Mouse (Mus musculus) midbrain, postnatal 0 days (tissue): ENCODE measurements around the gene Ndufb7. TPM values are rescaled to one million over a fixed set of nuclear protein-coding genes. Genes with fewer than 3 reads are reported as not detected.
A peak's percentile ranks its signal among the peaks of the same experiment; 100 is the strongest.
"Not testable (repeated sequence)": the region's sequence is repeated elsewhere in the genome, so short reads cannot be mapped to it uniquely, and the experiment has no call there.

Experiments
- ATAC-seq: fragments of 200-750 bp; cut with Nextera tagmentation; 2 replicates; pipeline ENCODE4 v1.8.0; 2017; ENCODE audit warnings: moderate number of reproducible peaks, mild to moderate bottlenecking, moderate TSS enrichment, moderate library complexity; ENCODE audit not compliant: low FRiP score
- DNase-seq: peaks from one replicate; pipeline ENCODE4 v3.0.0-alpha.2; 2015; ENCODE audit warnings: low spot score
- H3K27ac ChIP-seq: fragments of 300-500 bp; sonication (generic); 2 replicates; pipeline ENCODE4 v1.5.1; 2014; ENCODE audit warnings: low read depth, mild to moderate bottlenecking, low read length, mixed read lengths
- H3K27me3 ChIP-seq: fragments of 300-500 bp; sonication (generic); 2 replicates; pipeline ENCODE4 v1.6.1; 2014; ENCODE audit warnings: low read length, control low read depth, mixed read lengths; ENCODE audit not compliant: insufficient read depth
- H3K36me3 ChIP-seq: fragments of 300-500 bp; sonication (generic); 2 replicates; pipeline ENCODE4 v1.6.1; 2014; ENCODE audit warnings: low read length, control low read depth, mixed read lengths; ENCODE audit not compliant: insufficient read depth
- H3K4me1 ChIP-seq: fragments of 300-500 bp; sonication (generic); 2 replicates; pipeline ENCODE4 v1.6.1; 2014; ENCODE audit warnings: mild to moderate bottlenecking, control low read depth, antibody characterized with exemption, low read length, mixed read lengths; ENCODE audit not compliant: insufficient read depth
- H3K4me2 ChIP-seq: fragments of 300-500 bp; sonication (generic); 2 replicates; pipeline ENCODE4 v1.6.1; 2014; ENCODE audit warnings: low read depth, mild to moderate bottlenecking, low read length, mixed read lengths; ENCODE audit not compliant: poor library complexity, severe bottlenecking
- H3K4me3 ChIP-seq: fragments of 300-500 bp; sonication (generic); 2 replicates; pipeline ENCODE4 v1.5.1; 2014; ENCODE audit warnings: low read depth, mild to moderate bottlenecking, low read length, moderate library complexity
- H3K9ac ChIP-seq: fragments of 300-500 bp; sonication (generic); replicated peaks from 2 replicates; pipeline ENCODE4 v1.6.1; 2014; ENCODE audit warnings: mild to moderate bottlenecking, low read length, moderate library complexity, mixed read lengths; ENCODE audit not compliant: poor library complexity, severe bottlenecking
- H3K9me3 ChIP-seq: fragments of 300-500 bp; sonication (generic); 2 replicates; pipeline ENCODE4 v1.6.1; 2016; ENCODE audit warnings: low read length, control low read depth
- CTCF ChIP-seq: IDR thresholded peaks from 2 replicates; pipeline ENCODE4 v1.5.1; 2016; ENCODE audit warnings: antibody characterized with exemption, mild to moderate bottlenecking
- WGBS: fragments of 180-500 bp; shearing (Covaris S2); extraction: QIAGEN DNeasy Blood & Tissue Kit; methylation state at CpG from one replicate; pipeline ENCODE4 v1.1.7; 2014; 5-methylcytosine and 5-hydroxymethylcytosine counted together
- polyA plus RNA-seq: library from polyadenylated mRNA; unstranded; fragments of >200 nt; fragmentation: Nextera tagmentation; extraction: Ambion mirVana; gene quantifications from 2 replicates; pipeline ENCODE4 v1.2.1, GENCODE M21; 2015
- total RNA-seq: library from RNA; depleted of rRNA; stranded (reverse); fragments of >200 nt; gene quantifications from 2 replicates; pipeline ENCODE4 v1.2.3, GENCODE M21; 2014

Gene Ndufb7
- total and polyA plus RNA-seq, 2 experiments from 2014 or later: 151 to 396 TPM

GRCm38 (mm10) chr8:83569165-83569564, 2.7 kb downstream of the Ndufb7 start:
- no peak for TF ChIP-seq CTCF
- H3K4me2 ChIP-seq: no peak overlapping the region
- H3K9me3 ChIP-seq: no peaks in the 10 kb centered on the region
- H3K36me3 ChIP-seq: peaks cover 41% of the 10 kb centered on the region
- H3K9ac ChIP-seq: no peak overlapping the region
- no peaks in the 10 kb centered on the region for H3K27me3 ChIP-seq
- no peak for ATAC-seq
- H3K4me1 ChIP-seq: peaks cover 9% of the 10 kb centered on the region; the same call in 1 of the 2 replicates
- DNase-seq: no peak
- no peak overlapping the region for H3K27ac ChIP-seq
- H3K4me3 ChIP-seq: no peak overlapping the region
- 81% methylated on average over 4 of the region's 4 CpGs for WGBS

GRCm38 (mm10) chr8:83570272-83571000, 4.0 kb downstream of the Ndufb7 start:
- H3K4me2 ChIP-seq: no peak overlapping the region
- H3K27me3 ChIP-seq: no peaks in the 10 kb centered on the region
- peaks cover 41% of the 10 kb centered on the region for H3K36me3 ChIP-seq
- no peak overlapping the region for H3K4me3 ChIP-seq
- ATAC-seq: no peak
- TF ChIP-seq CTCF: no peak
- H3K4me1 ChIP-seq: peaks cover 9% of the 10 kb centered on the region; the same call in 1 of the 2 replicates
- H3K9ac ChIP-seq: no peak overlapping the region
- H3K27ac ChIP-seq: no peak overlapping the region
- H3K9me3 ChIP-seq: no peaks in the 10 kb centered on the region
- DNase-seq: no peak
- WGBS: 90% methylated on average over 15 of the region's 15 CpGs

- not testable (repeated sequence) for H3K9ac ChIP-seq, ATAC-seq, H3K4me3 ChIP-seq, H3K9me3 ChIP-seq, H3K27ac ChIP-seq, H3K4me2 ChIP-seq, DNase-seq, H3K27me3 ChIP-seq
- 94% methylated on average over 7 of the region's 7 CpGs for WGBS
- H3K36me3 ChIP-seq: peaks cover 41% of the 10 kb centered on the region
- H3K4me1 ChIP-seq: peaks cover 11% of the 10 kb centered on the region; the same call in 1 of the 2 replicates
Observed at GRCm38 (mm10) chr8:83571001-83571340, 4.5 kb downstream of the Ndufb7 start.

GRCm38 (mm10) chr8:83571791-83572190, 5.3 kb downstream of the Ndufb7 start:
- H3K9me3 ChIP-seq: no peaks in the 10 kb centered on the region
- peaks cover 41% of the 10 kb centered on the region for H3K36me3 ChIP-seq
- WGBS: 91% methylated on average over 10 of the region's 10 CpGs
- no peaks in the 10 kb centered on the region for H3K27me3 ChIP-seq
- H3K4me2 ChIP-seq: no peak overlapping the region
- no peak for ATAC-seq
- H3K9ac ChIP-seq: no peak overlapping the region
- no peak overlapping the region for H3K4me3 ChIP-seq
- DNase-seq: no peak
- no peak for TF ChIP-seq CTCF
- no peak overlapping the region for H3K27ac ChIP-seq
- peaks cover 12% of the 10 kb centered on the region; the same call in 1 of the 2 replicates for H3K4me1 ChIP-seq

- Histone ChIP-seq H3K36me3 (peaks cover 41% of the 10 kb centered on the region), H3K4me1 (peaks cover 12% of the 10 kb centered on the region; the same call in 1 of the 2 replicates), H3K4me3 (no peak overlapping the region), H3K9me3 (no peaks in the 10 kb centered on the region), H3K4me2 (no peak overlapping the region), H3K27ac (no peak overlapping the region), H3K27me3 (no peaks in the 10 kb centered on the region), H3K9ac (no peak overlapping the region)
- 89% methylated on average over 5 of the region's 5 CpGs for WGBS
- DNase-seq (no peak), ATAC-seq (no peak)
- TF ChIP-seq CTCF: no peak
Observed at GRCm38 (mm10) chr8:83572246-83572812, 5.9 kb downstream of the Ndufb7 start.

GRCm38 (mm10) chr8:83573140-83573875, 6.8 kb downstream of the Ndufb7 start:
- TF ChIP-seq CTCF: peak; percentile 37; the same call in 1 of the 2 replicates
- no peak overlapping the region for H3K4me3 ChIP-seq
- H3K27ac ChIP-seq: no peak overlapping the region
- no peak overlapping the region for H3K9ac ChIP-seq
- WGBS: 85% methylated on average over 18 of the region's 18 CpGs
- no peak overlapping the region for H3K4me2 ChIP-seq
- DNase-seq (no peak), ATAC-seq (no peak)
- H3K9me3 ChIP-seq: no peaks in the 10 kb centered on the region
- no peaks in the 10 kb centered on the region for H3K27me3 ChIP-seq
- peaks cover 4% of the 10 kb centered on the region; the same call in 1 of the 2 replicates for H3K4me1 ChIP-seq
- H3K36me3 ChIP-seq: peaks cover 41% of the 10 kb centered on the region
